Mouse (Mus musculus): ENCODE measurements at regions not wholly inside any gene's neighbourhood (a gene's known extent, or its start where the extent isn't known, plus 50 kb on each side); places are given as distances from the start of the nearest gene placed in this dataset.

- no peaks in the 10 kb centered on the region for H3K36me3 ChIP-seq (ENCODE audit: control insufficient read depth, insufficient read depth, low read length)
- H3K9ac ChIP-seq (ENCODE audit: low read length), result no peak overlapping the region
- WGBS, result 82% methylated on average over 1 of the region's 1 CpGs
- H3K4me2 ChIP-seq (ENCODE audit: low read length), result no peak overlapping the region
- DNase-seq (ENCODE audit: low spot score), result no peak
- ATAC-seq, result no peak
- no peak overlapping the region for H3K27ac ChIP-seq (ENCODE audit: low read depth, low read length)
- H3K27me3 ChIP-seq (replicated peaks; ENCODE audit: control insufficient read depth, insufficient read depth, low read length), result no peaks in the 10 kb centered on the region
- no peak overlapping the region for H3K4me3 ChIP-seq (ENCODE audit: low read depth, low read length)
- H3K4me1 ChIP-seq (ENCODE audit: control insufficient read depth, insufficient read depth, low read length), result no peaks in the 10 kb centered on the region
- H3K9me3 ChIP-seq (replicated peaks; ENCODE audit: control insufficient read depth, low read length), result no peaks in the 10 kb centered on the region
These were observed 202.6 kb downstream of the Slitrk5 start for GRCm38 (mm10) chr14:111877524-111877923.

GRCm38 (mm10) chr14:111878033-111878432 lies 203.1 kb downstream of the Slitrk5 start:
- DNase-seq (ENCODE audit: low spot score) (peak; percentile 74), ATAC-seq (no peak)
- WGBS, result 70% methylated on average over 2 of the region's 2 CpGs
- no peak overlapping the region for H3K27ac ChIP-seq (ENCODE audit: low read depth, low read length)
- H3K36me3 ChIP-seq (ENCODE audit: control insufficient read depth, insufficient read depth, low read length), result no peaks in the 10 kb centered on the region
- no peak overlapping the region for H3K4me3 ChIP-seq (ENCODE audit: low read depth, low read length)
- no peak overlapping the region for H3K9ac ChIP-seq (ENCODE audit: low read length)
- no peaks in the 10 kb centered on the region for H3K27me3 ChIP-seq (replicated peaks; ENCODE audit: control insufficient read depth, insufficient read depth, low read length)
- no peak overlapping the region for H3K4me2 ChIP-seq (ENCODE audit: low read length)
- H3K4me1 ChIP-seq (ENCODE audit: control insufficient read depth, insufficient read depth, low read length), result no peaks in the 10 kb centered on the region
- no peaks in the 10 kb centered on the region for H3K9me3 ChIP-seq (replicated peaks; ENCODE audit: control insufficient read depth, low read length)

- Histone ChIP-seq H3K36me3 (ENCODE audit: control insufficient read depth, insufficient read depth, low read length) (no peaks in the 10 kb centered on the region), H3K4me3 (ENCODE audit: low read depth, low read length) (no peak overlapping the region), H3K9ac (ENCODE audit: low read length) (no peak overlapping the region), H3K9me3 (replicated peaks; ENCODE audit: control insufficient read depth, low read length) (no peaks in the 10 kb centered on the region), H3K4me1 (ENCODE audit: control insufficient read depth, insufficient read depth, low read length) (no peaks in the 10 kb centered on the region), H3K4me2 (ENCODE audit: low read length) (no peak overlapping the region), H3K27me3 (replicated peaks; ENCODE audit: control insufficient read depth, insufficient read depth, low read length) (no peaks in the 10 kb centered on the region), H3K27ac (ENCODE audit: low read depth, low read length) (no peak overlapping the region)
- DNase-seq (ENCODE audit: low spot score) (no peak), ATAC-seq (no peak)
These were observed 209.1 kb downstream of the Slitrk5 start for GRCm38 (mm10) chr14:111883952-111884351.

GRCm38 (mm10) chr14:111887688-111888087 lies 212.8 kb downstream of the Slitrk5 start:
- Histone ChIP-seq H3K4me2 (ENCODE audit: low read length) (no peak overlapping the region), H3K27ac (ENCODE audit: low read depth, low read length) (no peak overlapping the region), H3K9me3 (replicated peaks; ENCODE audit: control insufficient read depth, low read length) (no peaks in the 10 kb centered on the region), H3K9ac (ENCODE audit: low read length) (no peak overlapping the region), H3K27me3 (replicated peaks; ENCODE audit: control insufficient read depth, insufficient read depth, low read length) (no peaks in the 10 kb centered on the region), H3K36me3 (ENCODE audit: control insufficient read depth, insufficient read depth, low read length) (no peaks in the 10 kb centered on the region), H3K4me3 (ENCODE audit: low read depth, low read length) (no peak overlapping the region), H3K4me1 (ENCODE audit: control insufficient read depth, insufficient read depth, low read length) (no peaks in the 10 kb centered on the region)
- WGBS, result 56% methylated on average over 2 of the region's 2 CpGs
- ATAC-seq (no peak), DNase-seq (ENCODE audit: low spot score) (no peak)

- Histone ChIP-seq H3K9ac (ENCODE audit: low read length) (no peak overlapping the region), H3K27me3 (replicated peaks; ENCODE audit: control insufficient read depth, insufficient read depth, low read length) (no peaks in the 10 kb centered on the region), H3K27ac (ENCODE audit: low read depth, low read length) (no peak overlapping the region), H3K4me1 (ENCODE audit: control insufficient read depth, insufficient read depth, low read length) (no peaks in the 10 kb centered on the region), H3K9me3 (replicated peaks; ENCODE audit: control insufficient read depth, low read length) (no peaks in the 10 kb centered on the region), H3K4me3 (ENCODE audit: low read depth, low read length) (no peak overlapping the region), H3K36me3 (ENCODE audit: control insufficient read depth, insufficient read depth, low read length) (no peaks in the 10 kb centered on the region), H3K4me2 (ENCODE audit: low read length) (no peak overlapping the region)
- DNase-seq (ENCODE audit: low spot score) (no peak), ATAC-seq (no peak)
- 92% methylated on average over 2 of the region's 2 CpGs for WGBS
These were observed 213.9 kb downstream of the Slitrk5 start for GRCm38 (mm10) chr14:111888781-111889180.
